Mouse (Mus musculus): ENCODE measurements around the gene Gm10721. TPM values are rescaled to one million over a fixed set of nuclear protein-coding genes. Genes with fewer than 3 reads are reported as not detected.
"Not testable (repeated sequence)": the region's sequence is repeated elsewhere in the genome, so short reads cannot be mapped to it uniquely, and the experiment has no call there.

Gm10721 gene
- total RNA-seq (2021): 1 to 10 TPM in 1 of 2 experiments, under 1 TPM in 1; 0.49 to 1.6 TPM
- long read RNA-seq, experiment 1: 0 reads
- long read RNA-seq, experiment 2: 0 reads

GRCm38 (mm10) chr9:3012733-3013279 lies at the start of gene Gm10721:
Gene Gm10721, plus strand, starts transcription at chr9:3013140.
- not testable (repeated sequence) for DNase-seq

GRCm38 (mm10) chr9:3000445-3000972 lies 12.4 kb upstream of the Gm10721 start, which contains the start of gene Gm10722:
Gene Gm10722, plus strand, starts transcription at chr9:3000922.
- DNase-seq: peak in 1 of 2 experiments; percentile 1

GRCm38 (mm10) chr9:3001006-3001405 lies 11.9 kb upstream of the Gm10721 start:
- DNase-seq: not testable (repeated sequence)

- DNase-seq: peak; percentile 2 to 92
These were observed 10.8 kb upstream of the Gm10721 start for GRCm38 (mm10) chr9:3001948-3002659.

GRCm38 (mm10) chr9:3002794-3003396 lies 10.0 kb upstream of the Gm10721 start, which contains the start of gene Gm11168:
Gene Gm11168, plus strand, starts transcription at chr9:3003346.
- peak in 1 of 2 experiments; percentile 3 for DNase-seq

- not testable (repeated sequence) for DNase-seq
These were observed 6.8 kb upstream of the Gm10721 start for GRCm38 (mm10) chr9:3006179-3006578.

- DNase-seq: peak in 1 of 2 experiments; percentile 3
These were observed 6.3 kb upstream of the Gm10721 start for GRCm38 (mm10) chr9:3006636-3007035.

GRCm38 (mm10) chr9:3007272-3007671 lies 5.7 kb upstream of the Gm10721 start:
- peak in 1 of 2 experiments; percentile 0 for DNase-seq

GRCm38 (mm10) chr9:3009331-3009730 lies 3.6 kb upstream of the Gm10721 start:
- DNase-seq: not testable (repeated sequence)

GRCm38 (mm10) chr9:3012054-3012621 lies 802 bp upstream of the Gm10721 start:
- not testable (repeated sequence) for DNase-seq

- not testable (repeated sequence) for DNase-seq
These were observed 2.4 kb downstream of the Gm10721 start, which contains the start of gene Gm10720 for GRCm38 (mm10) chr9:3015354-3015753. Gene Gm10720, plus strand, starts transcription at chr9:3015654.

- DNase-seq: peak in 1 of 2 experiments; percentile 0
These were observed 3.0 kb downstream of the Gm10721 start for GRCm38 (mm10) chr9:3015896-3016295.

- DNase-seq: not testable (repeated sequence)
These were observed 4.2 kb downstream of the Gm10721 start, which contains the start of gene Gm10719 for GRCm38 (mm10) chr9:3017108-3017507. Gene Gm10719, plus strand, starts transcription at chr9:3017408.

GRCm38 (mm10) chr9:3018944-3019343 lies 6.0 kb downstream of the Gm10721 start:
- peak in 1 of 2 experiments; percentile 92 for DNase-seq

GRCm38 (mm10) chr9:3019835-3020727 lies 7.1 kb downstream of the Gm10721 start:
- peak in 1 of 2 experiments; percentile 47 for DNase-seq

GRCm38 (mm10) chr9:3022316-3023008 lies 9.5 kb downstream of the Gm10721 start:
- not testable (repeated sequence) for DNase-seq

- DNase-seq: peak in 1 of 2 experiments; percentile 0
These were observed 10.5 kb downstream of the Gm10721 start, which contains the start of gene Gm10718 for GRCm38 (mm10) chr9:3023312-3023984. Gene Gm10718, plus strand, starts transcription at chr9:3023547.

- DNase-seq: not testable (repeated sequence)
These were observed 11.2 kb downstream of the Gm10721 start for GRCm38 (mm10) chr9:3023985-3024648.

Data from adrenal gland, postnatal 36 days (tissue).